Mouse (Mus musculus): ENCODE measurements around the gene Jmjd4.

GRCm38 (mm10) chr11:59486222-59486621 lies 36.4 kb downstream of the Jmjd4 start:
- TF ChIP-seq CTCF (IDR thresholded peaks at IDR 0.05; ENCODE audit: low read depth, low read length) = no peak
- no peak for TF ChIP-seq POLR2A (IDR thresholded peaks at IDR 0.05; ENCODE audit: borderline replicate concordance, low read depth, low read length)
